Mouse (Mus musculus): Measurements from ENCODE around the gene Nmral1. TPM values are rescaled to one million over a fixed set of nuclear protein-coding genes. Genes with fewer than 3 reads are reported as not detected.

The Nmral1 gene
- polyA plus RNA-seq, 1 experiment from 2014 or later = 192 TPM

DNA sequence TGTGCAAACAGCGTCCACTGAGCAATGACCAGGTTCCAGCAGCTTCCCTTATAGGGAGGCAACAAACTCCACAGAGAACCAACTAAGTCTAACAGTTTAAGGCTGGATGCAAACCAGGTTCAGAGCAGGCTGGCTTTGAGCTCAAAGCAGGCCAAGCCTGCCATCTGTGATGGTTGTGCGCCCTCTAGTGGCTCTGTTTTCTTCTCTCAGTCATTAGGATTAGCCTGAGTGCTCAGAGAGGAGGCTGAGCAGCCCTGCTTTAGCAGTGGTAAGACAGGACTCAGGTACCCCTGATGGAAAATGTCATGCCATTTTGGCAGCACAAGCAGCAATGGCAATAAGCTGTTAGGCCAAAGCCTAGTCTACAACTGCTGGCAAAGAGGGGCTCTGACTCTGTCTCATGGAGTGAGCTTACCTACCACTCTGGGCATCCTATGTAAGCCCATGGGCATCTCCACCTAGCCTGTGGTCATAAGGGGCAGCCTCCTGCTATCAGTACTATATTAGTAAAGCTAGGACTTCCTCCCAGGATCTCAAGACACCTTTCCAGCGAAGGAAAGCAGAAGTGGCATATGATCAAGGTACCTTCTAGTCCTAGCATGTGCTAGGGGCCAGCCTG is 51.9 kb downstream of the Nmral1 start:
- no peaks in the 10 kb centered on the region for H3K27me3 ChIP-seq (ENCODE audit: control insufficient read depth, insufficient read depth, low read length)
- H3K4me2 ChIP-seq (ENCODE audit: low read depth, low read length) = no peak overlapping the region
- H3K27ac ChIP-seq (replicated peaks; ENCODE audit: low read depth, low read length) = no peak overlapping the region
- ATAC-seq (replicated peaks; ENCODE audit: insufficient number of reproducible peaks, low FRiP score, low TSS enrichment, low read depth) = peak; percentile 76; the same call in 1 of the 2 replicates
- no peaks in the 10 kb centered on the region for H3K9me3 ChIP-seq (replicated peaks; ENCODE audit: control insufficient read depth, low read length)
- no peaks in the 10 kb centered on the region for H3K4me1 ChIP-seq (ENCODE audit: control insufficient read depth, insufficient read depth, low read length)
- 20% methylated on average over 3 of the region's 3 CpGs for WGBS
- DNase-seq (ENCODE audit: low spot score) = peak; percentile 97
- peak overlapping the region; percentile 34; the same call in 1 of the 2 replicates for H3K9ac ChIP-seq (replicated peaks; ENCODE audit: low read length)
- H3K36me3 ChIP-seq (replicated peaks; ENCODE audit: control insufficient read depth, insufficient read depth, low read depth, low read length) = no peaks in the 10 kb centered on the region
- no peak overlapping the region for H3K4me3 ChIP-seq (ENCODE audit: low read depth, low read length)

GRCm38 (mm10) chr16:4665726-4666125 is 53.4 kb downstream of the Nmral1 start:
- no peaks in the 10 kb centered on the region for H3K27me3 ChIP-seq (ENCODE audit: control insufficient read depth, insufficient read depth, low read length)
- H3K9ac ChIP-seq (replicated peaks; ENCODE audit: low read length) = no peak overlapping the region
- 100% methylated on average over 2 of the region's 2 CpGs for WGBS
- H3K9me3 ChIP-seq (replicated peaks; ENCODE audit: control insufficient read depth, low read length) = no peaks in the 10 kb centered on the region
- H3K4me1 ChIP-seq (ENCODE audit: control insufficient read depth, insufficient read depth, low read length) = no peaks in the 10 kb centered on the region
- no peak overlapping the region for H3K27ac ChIP-seq (replicated peaks; ENCODE audit: low read depth, low read length)
- no peak overlapping the region for H3K4me2 ChIP-seq (ENCODE audit: low read depth, low read length)
- DNase-seq (ENCODE audit: low spot score) (no peak), ATAC-seq (replicated peaks; ENCODE audit: insufficient number of reproducible peaks, low FRiP score, low TSS enrichment, low read depth) (no peak)
- no peak overlapping the region for H3K4me3 ChIP-seq (ENCODE audit: low read depth, low read length)
- H3K36me3 ChIP-seq (replicated peaks; ENCODE audit: control insufficient read depth, insufficient read depth, low read depth, low read length) = no peaks in the 10 kb centered on the region

GRCm38 (mm10) chr16:4663806-4664205 is 55.4 kb downstream of the Nmral1 start:
- H3K4me2 ChIP-seq (ENCODE audit: low read depth, low read length) = no peak overlapping the region
- H3K9ac ChIP-seq (replicated peaks; ENCODE audit: low read length) = no peak overlapping the region
- no peaks in the 10 kb centered on the region for H3K9me3 ChIP-seq (replicated peaks; ENCODE audit: control insufficient read depth, low read length)
- WGBS = 82% methylated on average over 2 of the region's 2 CpGs
- H3K36me3 ChIP-seq (replicated peaks; ENCODE audit: control insufficient read depth, insufficient read depth, low read depth, low read length) = no peaks in the 10 kb centered on the region
- no peaks in the 10 kb centered on the region for H3K4me1 ChIP-seq (ENCODE audit: control insufficient read depth, insufficient read depth, low read length)
- no peaks in the 10 kb centered on the region for H3K27me3 ChIP-seq (ENCODE audit: control insufficient read depth, insufficient read depth, low read length)
- ATAC-seq (replicated peaks; ENCODE audit: insufficient number of reproducible peaks, low FRiP score, low TSS enrichment, low read depth) (no peak), DNase-seq (ENCODE audit: low spot score) (no peak)
- H3K4me3 ChIP-seq (ENCODE audit: low read depth, low read length) = no peak overlapping the region
- no peak overlapping the region for H3K27ac ChIP-seq (replicated peaks; ENCODE audit: low read depth, low read length)

DNA sequence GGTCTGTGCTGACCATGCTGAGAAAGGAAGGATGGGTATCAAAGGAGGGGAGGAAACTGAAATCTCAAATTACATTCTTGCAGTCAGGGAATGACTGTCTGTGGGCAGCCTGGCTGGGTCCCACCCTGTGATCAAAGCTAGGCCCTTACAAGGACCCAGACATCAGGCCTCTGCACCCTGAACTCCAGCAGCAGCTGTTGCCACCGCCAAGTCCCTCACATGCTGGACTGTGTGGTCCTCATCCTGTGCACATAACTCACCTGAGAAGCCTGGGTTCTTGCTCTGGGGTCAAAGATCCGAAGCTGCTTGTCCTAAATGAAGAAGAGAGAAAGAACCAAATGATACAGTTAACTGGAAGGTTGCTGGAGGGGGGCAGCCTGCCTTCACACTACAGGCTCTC is 57.6 kb downstream of the Nmral1 start:
- H3K36me3 ChIP-seq (replicated peaks; ENCODE audit: control insufficient read depth, insufficient read depth, low read depth, low read length) = no peaks in the 10 kb centered on the region
- no peak overlapping the region for H3K27ac ChIP-seq (replicated peaks; ENCODE audit: low read depth, low read length)
- no peaks in the 10 kb centered on the region; the same call in 1 of the 2 replicates for H3K4me1 ChIP-seq (ENCODE audit: control insufficient read depth, insufficient read depth, low read length)
- no peak overlapping the region for H3K4me2 ChIP-seq (ENCODE audit: low read depth, low read length)
- H3K9ac ChIP-seq (replicated peaks; ENCODE audit: low read length) = no peak overlapping the region
- H3K4me3 ChIP-seq (ENCODE audit: low read depth, low read length) = no peak overlapping the region
- DNase-seq (ENCODE audit: low spot score) (no peak), ATAC-seq (replicated peaks; ENCODE audit: insufficient number of reproducible peaks, low FRiP score, low TSS enrichment, low read depth) (no peak)
- 66% methylated on average over 2 of the region's 2 CpGs for WGBS
- no peaks in the 10 kb centered on the region for H3K27me3 ChIP-seq (ENCODE audit: control insufficient read depth, insufficient read depth, low read length)
- no peaks in the 10 kb centered on the region for H3K9me3 ChIP-seq (replicated peaks; ENCODE audit: control insufficient read depth, low read length)

Other genes with a start within 250 kb of the Nmral1 start
- 26.6 and 32.7 TPM in 2 replicates for gene Srl, start 177.5 kb downstream of the Nmral1 start, polyA plus RNA-seq (2014; fragmentation: Nextera tagmentation; extraction: Ambion mirVana)
- gene Tfap4, start 159.5 kb downstream of the Nmral1 start, polyA plus RNA-seq (2014; fragmentation: Nextera tagmentation; extraction: Ambion mirVana) = 27.2 and 28.6 TPM in 2 replicates
- gene Glis2, start 124.6 kb downstream of the Nmral1 start, polyA plus RNA-seq (2014; fragmentation: Nextera tagmentation; extraction: Ambion mirVana) = 19.9 and 21.2 TPM in 2 replicates
- gene Pam16, start 94.4 kb downstream of the Nmral1 start, polyA plus RNA-seq (2014; fragmentation: Nextera tagmentation; extraction: Ambion mirVana) = 103 and 105 TPM in 2 replicates
- gene Vasn, start 79.4 kb downstream of the Nmral1 start, polyA plus RNA-seq (2014; fragmentation: Nextera tagmentation; extraction: Ambion mirVana) = 10.9 and 14.1 TPM in 2 replicates
- gene Dnaja3, start 79.4 kb downstream of the Nmral1 start, polyA plus RNA-seq (2014; fragmentation: Nextera tagmentation; extraction: Ambion mirVana) = 56.9 and 58.3 TPM in 2 replicates
- 12.2 and 12.8 TPM in 2 replicates for gene Coro7, start 39.6 kb downstream of the Nmral1 start, polyA plus RNA-seq (2014; fragmentation: Nextera tagmentation; extraction: Ambion mirVana)
- 110 and 114 TPM in 2 replicates for gene Hmox2, start 7.0 kb upstream of the Nmral1 start, polyA plus RNA-seq (2014; fragmentation: Nextera tagmentation; extraction: Ambion mirVana)
- gene Cdip1, start 70.9 kb upstream of the Nmral1 start, polyA plus RNA-seq (2014; fragmentation: Nextera tagmentation; extraction: Ambion mirVana) = 76.1 and 80.8 TPM in 2 replicates
- 0.28 TPM in 1 of 2 replicates, not detected in the other for gene 4930562C15Rik, start 116.1 kb upstream of the Nmral1 start, polyA plus RNA-seq (2014; fragmentation: Nextera tagmentation; extraction: Ambion mirVana)
- 26.2 and 26.4 TPM in 2 replicates for gene Ubald1, start 161.0 kb upstream of the Nmral1 start, polyA plus RNA-seq (2014; fragmentation: Nextera tagmentation; extraction: Ambion mirVana)
- gene Mgrn1, start 166.9 kb upstream of the Nmral1 start, polyA plus RNA-seq (2014; fragmentation: Nextera tagmentation; extraction: Ambion mirVana) = 67.9 and 72.2 TPM in 2 replicates
- gene Nudt16l1, start 219.4 kb upstream of the Nmral1 start, polyA plus RNA-seq (2014; fragmentation: Nextera tagmentation; extraction: Ambion mirVana) = 155 and 164 TPM in 2 replicates
- gene Anks3, start 244.8 kb upstream of the Nmral1 start, polyA plus RNA-seq (2014; fragmentation: Nextera tagmentation; extraction: Ambion mirVana) = 32.4 and 39.7 TPM in 2 replicates